Mouse (Mus musculus) urinary bladder, postnatal 36 days (tissue): Measurements from ENCODE around the gene Muc13.

Experiments
- DNase-seq, 2 experiments: peaks; one replicate each; pipeline ENCODE4 v3.0.0; 2022; ENCODE audit warnings: low spot score in 2 of 2, mixed read lengths in 1 of 2

Gene Muc13

DNA sequence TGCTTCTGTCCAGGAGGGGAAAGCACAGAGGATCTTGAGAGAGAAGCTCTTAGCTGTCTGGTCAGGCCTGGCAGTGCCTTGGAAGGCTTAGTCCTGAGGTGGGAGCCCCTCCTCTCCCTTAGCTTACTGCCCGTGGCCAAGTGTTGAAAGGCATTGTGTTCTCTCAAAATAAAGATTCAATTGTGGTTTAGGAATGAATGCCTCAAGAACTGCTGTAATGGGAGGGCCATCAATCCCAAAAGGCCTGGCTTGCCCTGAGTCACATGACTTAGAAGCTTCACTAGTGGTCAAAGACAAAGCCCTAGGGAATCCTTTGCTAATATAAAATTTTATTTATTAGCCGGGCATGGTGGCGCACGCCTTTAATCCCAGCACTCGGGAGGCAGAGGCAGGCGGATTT, 30.8 kb downstream of the Muc13 start:
- no peak for DNase-seq

DNA sequence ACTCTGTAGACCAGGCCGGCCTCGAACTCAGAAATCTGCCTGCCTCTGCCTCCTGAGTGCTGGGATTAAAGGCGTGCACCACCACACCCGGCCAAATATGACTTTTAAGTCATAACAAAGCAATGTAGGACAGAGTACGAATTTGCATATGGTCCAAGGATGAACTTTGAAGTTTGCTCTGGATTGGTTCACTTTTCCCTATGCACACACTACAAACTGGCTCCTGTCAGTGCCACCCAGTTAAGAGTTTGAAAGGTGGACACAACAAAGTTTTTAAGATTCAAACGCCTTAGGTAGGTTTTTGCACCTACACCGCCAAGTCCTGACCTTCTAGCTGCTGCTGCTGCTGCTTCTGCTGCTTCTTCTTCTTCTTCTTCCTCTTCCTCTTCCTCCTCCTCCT, 34.7 kb downstream of the Muc13 start:
- DNase-seq = no peak

- DNase-seq = peak; percentile 78 to 80
Measured at GRCm38 (mm10) chr16:33829301-33829831, 35.5 kb downstream of the Muc13 start, which contains the start of gene Itgb5. Gene Itgb5, plus strand, starts transcription at chr16:33829665.

DNA sequence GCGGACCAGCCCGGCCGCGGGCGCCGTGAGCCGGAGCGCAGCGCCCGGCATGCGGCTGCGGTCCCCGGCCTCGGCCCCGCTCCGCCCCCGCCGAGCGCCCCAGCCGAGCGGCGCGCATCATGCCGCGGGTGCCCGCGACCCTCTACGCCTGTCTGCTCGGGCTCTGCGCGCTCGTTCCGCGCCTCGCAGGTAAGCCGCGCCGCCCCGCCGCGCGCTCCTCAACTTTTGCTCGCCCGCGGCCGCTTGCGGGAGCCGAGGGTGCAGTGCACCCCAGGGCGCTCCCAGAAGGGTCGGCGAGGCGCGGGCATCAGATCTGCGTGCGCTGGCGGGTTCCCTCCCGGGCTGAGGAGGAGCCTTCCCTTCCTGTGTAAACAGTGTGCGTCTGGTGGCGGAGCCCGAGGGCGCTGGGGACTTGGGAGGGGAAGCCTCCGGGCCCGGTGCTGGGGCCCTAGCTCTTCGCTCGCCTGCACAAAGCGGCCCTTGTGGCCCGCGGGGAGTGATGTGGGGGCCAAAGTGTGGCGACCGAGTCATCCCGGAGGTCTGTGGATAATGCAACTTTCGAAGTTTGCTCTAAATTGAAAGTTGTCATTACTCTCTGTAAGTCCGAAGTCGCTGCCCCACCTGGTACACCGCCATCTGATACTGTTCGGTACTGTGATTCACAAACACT, 36.1 kb downstream of the Muc13 start:
- peak; percentile 56 to 59 for DNase-seq

GRCm38 (mm10) chr16:33830512-33831105, 36.8 kb downstream of the Muc13 start:
- no peak for DNase-seq

DNA sequence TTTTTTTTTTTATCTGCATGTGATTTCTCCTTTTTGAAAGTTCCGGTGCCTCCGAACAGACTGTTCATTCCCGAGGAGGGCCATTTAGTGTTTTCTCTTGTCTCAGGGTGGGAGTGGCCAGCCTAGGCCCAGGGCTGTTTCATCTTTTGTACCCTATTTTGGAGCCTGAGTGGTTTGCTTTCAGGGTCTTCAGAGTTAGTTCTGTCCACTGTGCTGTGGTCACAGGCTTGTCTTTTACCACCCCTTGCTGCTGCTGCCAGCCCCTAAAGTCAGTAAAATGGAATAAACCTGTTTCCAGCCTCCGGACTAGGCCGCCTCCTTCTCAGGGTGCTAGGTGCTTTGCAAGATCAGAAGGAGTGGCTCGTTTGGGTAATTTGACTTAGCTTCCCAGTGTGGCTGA, 38.2 kb downstream of the Muc13 start:
- no peak for DNase-seq

DNA sequence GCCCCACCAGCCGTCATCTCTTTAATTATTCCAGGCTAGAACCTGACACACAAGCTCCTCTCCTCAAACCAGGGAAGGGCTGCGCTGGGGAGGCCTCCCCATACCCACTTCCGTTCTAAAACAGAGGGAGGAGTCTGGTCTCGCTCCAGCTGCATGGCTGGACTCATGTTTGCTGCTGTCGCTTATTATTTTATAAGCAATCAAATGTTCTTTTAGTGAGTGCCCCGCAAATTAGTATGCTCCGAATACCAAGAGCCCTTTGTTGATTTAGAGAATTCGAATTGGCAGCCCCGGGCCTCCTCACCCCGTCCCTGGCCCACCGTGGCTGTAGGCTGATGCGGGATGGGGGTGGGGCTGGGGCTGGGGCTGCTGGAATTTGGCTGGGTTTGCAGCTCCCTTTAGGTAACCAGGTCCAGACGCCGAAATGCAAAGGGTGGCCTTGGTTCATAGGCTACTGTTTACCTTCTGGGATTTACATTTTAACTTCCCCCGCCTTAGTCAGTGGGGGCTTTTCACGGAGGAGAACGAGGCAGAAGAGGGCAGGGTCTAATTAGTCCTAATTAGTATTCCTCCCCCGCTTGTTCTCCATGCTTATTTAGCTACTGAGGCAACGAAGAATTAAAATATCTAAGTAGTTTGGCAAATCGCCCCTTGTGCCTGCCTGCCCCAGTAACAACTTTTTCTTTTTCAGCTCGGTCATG, 39.0 kb downstream of the Muc13 start:
- DNase-seq = no peak

- DNase-seq = no peak
Measured at GRCm38 (mm10) chr16:33833429-33833753, 39.6 kb downstream of the Muc13 start.

DNA sequence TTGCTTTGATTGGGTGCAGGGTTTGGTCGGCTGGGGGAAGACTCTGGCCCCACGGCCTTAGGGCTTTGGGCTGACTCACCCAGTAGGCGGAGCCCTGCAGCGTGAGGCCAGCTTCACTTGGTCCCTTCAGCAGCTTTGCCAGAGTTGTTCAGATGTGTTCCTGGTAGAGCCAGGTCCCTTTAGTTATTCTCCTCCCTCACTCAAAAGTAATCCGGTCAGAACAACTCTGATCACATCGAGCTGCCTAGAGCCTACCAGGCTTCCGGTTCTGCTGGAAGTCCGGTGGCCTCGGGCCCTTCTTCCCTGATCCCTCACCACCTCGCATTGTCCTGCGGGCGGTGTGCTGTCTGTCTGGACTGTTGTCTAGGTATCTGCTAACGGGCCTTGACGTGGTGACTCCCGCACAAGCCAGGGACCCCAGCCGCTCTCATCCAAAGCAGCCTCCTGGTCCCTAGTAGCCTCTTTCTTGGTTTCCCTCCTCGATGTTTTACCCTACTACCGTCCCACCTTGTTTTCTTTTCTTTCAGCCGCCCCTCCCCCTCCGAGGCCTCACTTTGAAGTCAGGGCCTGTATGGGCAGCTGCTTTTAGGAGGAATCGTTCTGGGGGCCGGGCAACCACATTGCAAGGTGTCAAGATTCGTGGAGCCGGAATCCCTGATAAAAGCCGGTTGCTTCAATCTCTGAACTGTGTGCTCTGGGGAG, 40.1 kb downstream of the Muc13 start:
- peak; percentile 51 to 68 for DNase-seq

DNA sequence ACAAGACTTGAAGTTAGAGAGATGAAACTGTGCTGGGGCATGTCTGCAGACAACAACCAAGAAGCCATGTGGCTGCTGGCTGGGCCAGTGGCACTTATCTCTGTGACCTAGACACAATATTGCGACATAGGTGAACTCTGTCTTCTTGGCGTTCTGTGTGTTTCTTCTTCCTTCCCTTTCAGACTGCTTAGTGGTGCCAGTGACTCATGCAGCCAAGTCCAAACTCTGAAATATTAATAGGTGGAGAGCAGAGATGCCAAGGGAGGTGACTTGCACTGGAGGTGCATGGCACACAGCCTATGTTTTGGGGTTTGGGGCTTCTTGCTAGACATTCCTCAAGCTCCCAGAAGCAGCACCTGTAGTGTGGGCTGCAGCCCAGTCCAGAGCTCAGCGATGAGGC, 42.8 kb downstream of the Muc13 start:
- peak; percentile 56 to 73 for DNase-seq

- DNase-seq = peak in 1 of 2 experiments; percentile 61
Measured at GRCm38 (mm10) chr16:33837191-33837590, 43.4 kb downstream of the Muc13 start.

- no peak for DNase-seq
Measured at GRCm38 (mm10) chr16:33840616-33841015, 46.8 kb downstream of the Muc13 start.

DNA sequence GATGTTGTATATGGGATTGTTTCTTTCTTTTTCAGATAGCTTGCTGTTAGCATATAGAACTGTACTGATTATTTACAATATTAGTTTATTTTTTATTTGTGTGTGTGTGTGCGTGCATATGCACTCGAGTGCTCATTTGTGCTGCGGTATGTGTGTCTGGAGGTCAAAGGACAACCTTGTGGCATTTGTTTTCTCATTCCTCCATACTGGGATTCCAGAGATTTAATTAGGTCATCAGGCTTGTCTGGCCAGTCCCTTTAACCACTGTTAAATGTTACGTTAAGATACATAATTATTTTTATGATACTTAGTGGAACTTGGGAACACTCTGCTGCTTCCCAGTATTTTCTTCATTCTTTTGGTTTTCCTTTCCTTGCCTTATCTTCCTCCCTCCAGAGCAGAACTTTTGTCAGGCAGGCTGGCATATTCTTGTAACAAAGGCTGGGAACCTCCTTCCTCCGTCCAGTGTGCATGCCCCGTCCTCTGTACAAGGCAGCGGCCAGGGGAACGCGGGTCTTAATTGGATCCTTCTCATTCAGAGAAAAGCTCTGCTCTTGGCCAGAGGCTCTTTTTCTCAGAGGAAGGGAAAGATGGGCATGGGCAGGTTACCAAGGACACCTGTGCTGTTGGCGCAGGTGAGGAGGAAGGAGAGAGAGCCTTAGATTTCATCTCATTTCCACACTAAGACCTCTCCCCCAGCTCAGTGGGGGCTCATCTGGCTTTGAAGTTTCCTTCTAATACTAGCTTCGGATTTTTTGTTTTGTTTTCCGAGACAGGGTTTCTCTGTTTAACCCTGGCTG, 48.4 kb downstream of the Muc13 start:
- no peak for DNase-seq

- DNase-seq = no peak
Measured at GRCm38 (mm10) chr16:33844150-33844611, 50.3 kb downstream of the Muc13 start.

GRCm38 (mm10) chr16:33844866-33845265, 51.0 kb downstream of the Muc13 start:
- no peak for DNase-seq

DNA sequence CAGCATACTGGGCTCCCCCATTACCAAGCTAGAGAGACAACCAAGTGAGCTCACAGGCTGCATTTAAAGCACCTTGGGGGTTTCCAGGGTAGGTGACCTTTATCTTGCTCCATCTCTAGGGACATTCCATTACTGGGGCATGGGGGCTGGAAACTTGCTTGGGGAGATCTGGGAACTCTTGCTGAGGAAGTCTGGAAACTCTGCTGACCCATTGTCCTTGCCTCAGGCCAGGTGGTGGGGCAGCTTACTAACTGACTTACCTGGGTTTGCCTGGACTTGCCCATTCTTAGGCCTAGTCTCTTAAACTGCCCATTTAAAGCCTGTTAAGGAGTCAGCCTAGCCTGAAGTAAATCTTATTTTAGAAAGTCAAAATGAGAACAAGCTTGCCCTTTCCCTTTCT, 59.4 kb downstream of the Muc13 start:
- DNase-seq = no peak

GRCm38 (mm10) chr16:33858766-33859165, 64.9 kb downstream of the Muc13 start:
- no peak for DNase-seq

- DNase-seq = no peak
Measured at GRCm38 (mm10) chr16:33859380-33859779, 65.5 kb downstream of the Muc13 start.

- DNase-seq = peak; percentile 42 to 79
Measured at GRCm38 (mm10) chr16:33859988-33860700, 66.3 kb downstream of the Muc13 start.

DNA sequence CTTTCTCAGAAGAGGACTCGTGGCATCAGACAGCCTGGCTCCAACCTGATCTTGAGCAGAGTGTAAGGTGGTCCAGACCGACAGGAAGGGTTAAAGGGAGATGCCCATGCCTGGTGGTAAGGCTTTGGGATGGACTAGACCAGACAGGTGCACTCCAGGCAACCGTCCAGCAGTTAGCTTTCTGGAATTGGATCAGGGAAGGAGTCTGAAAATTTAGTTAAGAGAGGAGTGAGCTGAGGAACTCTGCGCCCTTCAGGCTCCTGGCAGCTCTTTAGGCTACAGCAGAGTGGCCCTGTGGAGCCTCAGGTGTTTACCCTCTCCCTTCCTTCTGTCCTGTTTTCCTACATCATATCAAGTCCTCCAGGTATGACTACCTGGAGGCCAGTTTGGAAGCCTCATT, 68.6 kb downstream of the Muc13 start:
- DNase-seq = no peak
